Mouse (Mus musculus) midbrain, postnatal 0 days (tissue): ENCODE results near the gene Naa25. TPM values are rescaled to one million over a fixed set of nuclear protein-coding genes. Genes with fewer than 3 reads are reported as not detected.

Experiments used
- ATAC-seq: fragments of 200-750 bp; cut with Nextera tagmentation; 2 replicates; pipeline ENCODE4 v1.8.0; 2017; ENCODE audit warnings: moderate number of reproducible peaks, mild to moderate bottlenecking, moderate TSS enrichment, moderate library complexity; ENCODE audit not compliant: low FRiP score
- DNase-seq: peaks from one replicate; pipeline ENCODE4 v3.0.0-alpha.2; 2015; ENCODE audit warnings: low spot score
- H3K27ac ChIP-seq: fragments of 300-500 bp; sonication (generic); 2 replicates; pipeline ENCODE4 v1.5.1; 2014; ENCODE audit warnings: low read depth, mild to moderate bottlenecking, low read length, mixed read lengths
- H3K27me3 ChIP-seq: fragments of 300-500 bp; sonication (generic); 2 replicates; pipeline ENCODE4 v1.6.1; 2014; ENCODE audit warnings: low read length, control low read depth, mixed read lengths; ENCODE audit not compliant: insufficient read depth
- H3K36me3 ChIP-seq: fragments of 300-500 bp; sonication (generic); 2 replicates; pipeline ENCODE4 v1.6.1; 2014; ENCODE audit warnings: low read length, control low read depth, mixed read lengths; ENCODE audit not compliant: insufficient read depth
- H3K4me1 ChIP-seq: fragments of 300-500 bp; sonication (generic); 2 replicates; pipeline ENCODE4 v1.6.1; 2014; ENCODE audit warnings: mild to moderate bottlenecking, control low read depth, antibody characterized with exemption, low read length, mixed read lengths; ENCODE audit not compliant: insufficient read depth
- H3K4me2 ChIP-seq: fragments of 300-500 bp; sonication (generic); 2 replicates; pipeline ENCODE4 v1.6.1; 2014; ENCODE audit warnings: low read depth, mild to moderate bottlenecking, low read length, mixed read lengths; ENCODE audit not compliant: poor library complexity, severe bottlenecking
- H3K4me3 ChIP-seq: fragments of 300-500 bp; sonication (generic); 2 replicates; pipeline ENCODE4 v1.5.1; 2014; ENCODE audit warnings: low read depth, mild to moderate bottlenecking, low read length, moderate library complexity
- H3K9ac ChIP-seq: fragments of 300-500 bp; sonication (generic); replicated peaks from 2 replicates; pipeline ENCODE4 v1.6.1; 2014; ENCODE audit warnings: mild to moderate bottlenecking, low read length, moderate library complexity, mixed read lengths; ENCODE audit not compliant: poor library complexity, severe bottlenecking
- H3K9me3 ChIP-seq: fragments of 300-500 bp; sonication (generic); 2 replicates; pipeline ENCODE4 v1.6.1; 2016; ENCODE audit warnings: low read length, control low read depth
- CTCF ChIP-seq: IDR thresholded peaks from 2 replicates; pipeline ENCODE4 v1.5.1; 2016; ENCODE audit warnings: antibody characterized with exemption, mild to moderate bottlenecking
- WGBS: fragments of 180-500 bp; shearing (Covaris S2); extraction: QIAGEN DNeasy Blood & Tissue Kit; methylation state at CpG from one replicate; pipeline ENCODE4 v1.1.7; 2014; 5-methylcytosine and 5-hydroxymethylcytosine counted together
- polyA plus RNA-seq: library from polyadenylated mRNA; unstranded; fragments of >200 nt; fragmentation: Nextera tagmentation; extraction: Ambion mirVana; gene quantifications from 2 replicates; pipeline ENCODE4 v1.2.1, GENCODE M21; 2015
- total RNA-seq: library from RNA; depleted of rRNA; stranded (reverse); fragments of >200 nt; gene quantifications from 2 replicates; pipeline ENCODE4 v1.2.3, GENCODE M21; 2014

Gene Naa25
- total and polyA plus RNA-seq, 2 experiments from 2014 or later = 37.8 to 45.1 TPM

GRCm38 (mm10) chr5:121420721-121421120 is 23.0 kb downstream of the Naa25 start:
- Histone ChIP-seq H3K9ac (no peak overlapping the region), H3K4me3 (no peak overlapping the region), H3K27me3 (no peaks in the 10 kb centered on the region), H3K27ac (no peak overlapping the region), H3K9me3 (no peaks in the 10 kb centered on the region), H3K4me1 (no peaks in the 10 kb centered on the region), H3K36me3 (peaks cover 81% of the 10 kb centered on the region), H3K4me2 (no peak overlapping the region)
- TF ChIP-seq CTCF = no peak
- ATAC-seq (no peak), DNase-seq (no peak)
- WGBS = 93% methylated on average over 9 of the region's 9 CpGs

GRCm38 (mm10) chr5:121422787-121423186 is 25.1 kb downstream of the Naa25 start:
- Histone ChIP-seq H3K27me3 (no peaks in the 10 kb centered on the region), H3K36me3 (peaks cover 83% of the 10 kb centered on the region), H3K9ac (no peak overlapping the region), H3K4me2 (no peak overlapping the region), H3K27ac (no peak overlapping the region), H3K9me3 (no peaks in the 10 kb centered on the region), H3K4me3 (no peak overlapping the region), H3K4me1 (no peaks in the 10 kb centered on the region)
- no peak for ATAC-seq
- no peak for DNase-seq
- WGBS = 96% methylated on average over 6 of the region's 6 CpGs
- TF ChIP-seq CTCF = no peak

GRCm38 (mm10) chr5:121423297-121423696 is 25.6 kb downstream of the Naa25 start:
- Histone ChIP-seq H3K27ac (no peak overlapping the region), H3K9ac (no peak overlapping the region), H3K4me2 (no peak overlapping the region), H3K9me3 (no peaks in the 10 kb centered on the region), H3K36me3 (peaks cover 85% of the 10 kb centered on the region), H3K4me3 (no peak overlapping the region), H3K4me1 (no peaks in the 10 kb centered on the region), H3K27me3 (no peaks in the 10 kb centered on the region)
- no peak for DNase-seq
- no peak for TF ChIP-seq CTCF
- no peak for ATAC-seq
- 95% methylated on average over 10 of the region's 10 CpGs for WGBS

GRCm38 (mm10) chr5:121428954-121429353 is 31.2 kb downstream of the Naa25 start:
- TF ChIP-seq CTCF = no peak

GRCm38 (mm10) chr5:121438131-121438530 is 40.4 kb downstream of the Naa25 start:
- H3K4me1 ChIP-seq = no peaks in the 10 kb centered on the region
- H3K9ac ChIP-seq = no peak overlapping the region
- no peaks in the 10 kb centered on the region for H3K27me3 ChIP-seq
- no peak overlapping the region for H3K27ac ChIP-seq
- H3K9me3 ChIP-seq = no peaks in the 10 kb centered on the region
- no peak for TF ChIP-seq CTCF
- DNase-seq = no peak
- peaks cover 71% of the 10 kb centered on the region for H3K36me3 ChIP-seq
- 78% methylated on average over 5 of the region's 5 CpGs for WGBS
- ATAC-seq = no peak
- no peak overlapping the region for H3K4me3 ChIP-seq
- no peak overlapping the region for H3K4me2 ChIP-seq

More at GRCm38 (mm10) chr5:121428954-121429353, 31.2 kb downstream of the Naa25 start:
- Histone ChIP-seq H3K4me2 (no peak overlapping the region), H3K27me3 (no peaks in the 10 kb centered on the region), H3K4me1 (no peaks in the 10 kb centered on the region), H3K36me3 (peaks cover 90% of the 10 kb centered on the region), H3K27ac (no peak overlapping the region), H3K4me3 (no peak overlapping the region), H3K9me3 (no peaks in the 10 kb centered on the region), H3K9ac (no peak overlapping the region)
- ATAC-seq (no peak), DNase-seq (no peak)
- WGBS = 68% methylated on average over 3 of the region's 3 CpGs

- Histone ChIP-seq H3K36me3 (peaks cover 65% of the 10 kb centered on the region), H3K4me3 (no peak overlapping the region), H3K9ac (no peak overlapping the region), H3K4me1 (no peaks in the 10 kb centered on the region), H3K4me2 (no peak overlapping the region), H3K27ac (no peak overlapping the region), H3K9me3 (no peaks in the 10 kb centered on the region), H3K27me3 (no peaks in the 10 kb centered on the region)
- WGBS = 92% methylated on average over 11 of the region's 11 CpGs
- ATAC-seq (no peak), DNase-seq (no peak)
- no peak for TF ChIP-seq CTCF
Observed at GRCm38 (mm10) chr5:121438756-121439155, 41.0 kb downstream of the Naa25 start.
